Mouse (Mus musculus) heart, embryonic 14.5 days (tissue): ENCODE measurements at regions not wholly inside any gene's neighbourhood (a gene's known extent, or its start where the extent isn't known, plus 50 kb on each side); places are given as distances from the start of the nearest gene placed in this dataset.

Source experiments
- ATAC-seq: fragments of 200-750 bp; cut with Nextera tagmentation; 2 replicates; pipeline ENCODE4 v1.8.0; 2017; ENCODE audit warnings: low read depth, moderate TSS enrichment; ENCODE audit not compliant: insufficient number of reproducible peaks, insufficient read depth, low FRiP score
- H3K27ac ChIP-seq, 2 experiments: fragments of 200-500 bp in 1 of 2; fragments of 300-500 bp in 1 of 2; sonication (generic) in 1 of 2; replicated peaks in 1 of 2; 2 replicates each; pipeline ENCODE4 v1.5.1; 2012 to 2014; ENCODE audit warnings: low read depth in 2 of 2, low read length in 2 of 2, control low read depth in 1 of 2, mild to moderate bottlenecking in 1 of 2, mixed read lengths in 1 of 2; ENCODE audit not compliant: control insufficient read depth in 1 of 2, insufficient read depth in 1 of 2
- H3K27me3 ChIP-seq: fragments of 300-500 bp; sonication (generic); 2 replicates; pipeline ENCODE4 v1.6.1; 2014; ENCODE audit warnings: mild to moderate bottlenecking, low read length, control low read depth; ENCODE audit not compliant: control insufficient read depth, insufficient read depth
- H3K36me3 ChIP-seq: fragments of 300-500 bp; sonication (generic); 2 replicates; pipeline ENCODE4 v1.6.1; 2014; ENCODE audit warnings: mild to moderate bottlenecking, control low read depth, low read length, mixed read lengths; ENCODE audit not compliant: control insufficient read depth, insufficient read depth
- H3K4me1 ChIP-seq, 2 experiments: fragments of 200-500 bp in 1 of 2; fragments of 300-500 bp in 1 of 2; sonication (generic) in 1 of 2; 2 replicates each; pipeline ENCODE4 v1.6.1; 2012 to 2014; ENCODE audit warnings: low read length in 2 of 2, control low read depth in 1 of 2, mixed read lengths in 1 of 2; ENCODE audit not compliant: control insufficient read depth in 2 of 2, insufficient read depth in 2 of 2
- H3K4me2 ChIP-seq: fragments of 300-500 bp; sonication (generic); 2 replicates; pipeline ENCODE4 v1.6.1; 2014; ENCODE audit warnings: mild to moderate bottlenecking, low read length
- H3K4me3 ChIP-seq, 2 experiments: fragments of 200-500 bp in 1 of 2; fragments of 300-500 bp in 1 of 2; sonication (generic) in 1 of 2; 2 replicates each; pipeline ENCODE4 v1.5.1; 2012 to 2014; ENCODE audit warnings: low read length in 2 of 2, mild to moderate bottlenecking in 2 of 2, control low read depth in 1 of 2, low read depth in 1 of 2, moderate library complexity in 1 of 2; ENCODE audit not compliant: control insufficient read depth in 1 of 2, insufficient read depth in 1 of 2
- H3K9ac ChIP-seq: fragments of 300-500 bp; sonication (generic); 2 replicates; pipeline ENCODE4 v1.6.1; 2014; ENCODE audit warnings: mild to moderate bottlenecking, low read length
- H3K9me3 ChIP-seq: fragments of 300-500 bp; sonication (generic); 2 replicates; pipeline ENCODE4 v1.6.1; 2016; ENCODE audit warnings: low read length, control low read depth; ENCODE audit not compliant: control insufficient read depth
- WGBS: fragments of 180-500 bp; shearing (Covaris S2); extraction: QIAGEN DNeasy Blood & Tissue Kit; methylation state at CpG from one replicate; pipeline ENCODE4 v1.1.7; 2014; 5-methylcytosine and 5-hydroxymethylcytosine counted together

DNA sequence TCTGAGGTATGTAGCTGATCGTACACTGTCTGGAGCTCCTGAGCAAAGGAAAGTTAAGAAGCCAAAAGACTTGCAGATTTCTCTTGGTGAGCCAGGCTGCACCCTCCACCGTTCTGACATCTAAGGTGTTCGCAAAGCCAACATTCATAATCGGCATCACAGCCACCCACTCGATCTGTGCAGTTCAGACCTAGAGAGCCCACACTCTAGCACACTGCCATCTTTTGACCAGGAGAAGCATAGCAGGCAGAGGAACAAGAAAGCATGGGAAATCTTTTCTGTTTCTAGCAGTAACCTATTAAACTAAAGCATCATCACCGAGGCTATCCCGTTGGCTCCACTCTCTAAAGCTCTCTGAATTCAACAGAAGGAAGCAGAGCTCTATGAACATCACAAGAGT, 59.2 kb downstream of the Areg start:
- no peak for ATAC-seq
- Histone ChIP-seq H3K4me3 (no peak overlapping the region), H3K9me3 (no peaks in the 10 kb centered on the region), H3K4me1 (peaks cover 10 to 21% of the 10 kb centered on the region in 2 experiments), H3K36me3 (no peaks in the 10 kb centered on the region), H3K27me3 (no peaks in the 10 kb centered on the region), H3K27ac (no peak overlapping the region), H3K4me2 (no peak overlapping the region), H3K9ac (no peak overlapping the region)
- 32% methylated on average over 7 of the region's 7 CpGs for WGBS

GRCm38 (mm10) chr5:91200448-91200847, 61.0 kb downstream of the Areg start:
- H3K36me3 ChIP-seq, result no peaks in the 10 kb centered on the region
- no peak overlapping the region for H3K9ac ChIP-seq
- H3K4me2 ChIP-seq, result peak overlapping the region; percentile 31
- no peaks in the 10 kb centered on the region for H3K9me3 ChIP-seq
- peak; percentile 39; the same call in 1 of the 2 replicates for ATAC-seq
- H3K27me3 ChIP-seq, result no peaks in the 10 kb centered on the region
- peaks cover 10 to 27% of the 10 kb centered on the region in 2 experiments for H3K4me1 ChIP-seq
- H3K27ac ChIP-seq, result peak overlapping the region; percentile 28 to 44; a peak in 1 of 4 replicates
- 5% methylated on average over 5 of the region's 5 CpGs for WGBS
- no peak overlapping the region for H3K4me3 ChIP-seq

DNA sequence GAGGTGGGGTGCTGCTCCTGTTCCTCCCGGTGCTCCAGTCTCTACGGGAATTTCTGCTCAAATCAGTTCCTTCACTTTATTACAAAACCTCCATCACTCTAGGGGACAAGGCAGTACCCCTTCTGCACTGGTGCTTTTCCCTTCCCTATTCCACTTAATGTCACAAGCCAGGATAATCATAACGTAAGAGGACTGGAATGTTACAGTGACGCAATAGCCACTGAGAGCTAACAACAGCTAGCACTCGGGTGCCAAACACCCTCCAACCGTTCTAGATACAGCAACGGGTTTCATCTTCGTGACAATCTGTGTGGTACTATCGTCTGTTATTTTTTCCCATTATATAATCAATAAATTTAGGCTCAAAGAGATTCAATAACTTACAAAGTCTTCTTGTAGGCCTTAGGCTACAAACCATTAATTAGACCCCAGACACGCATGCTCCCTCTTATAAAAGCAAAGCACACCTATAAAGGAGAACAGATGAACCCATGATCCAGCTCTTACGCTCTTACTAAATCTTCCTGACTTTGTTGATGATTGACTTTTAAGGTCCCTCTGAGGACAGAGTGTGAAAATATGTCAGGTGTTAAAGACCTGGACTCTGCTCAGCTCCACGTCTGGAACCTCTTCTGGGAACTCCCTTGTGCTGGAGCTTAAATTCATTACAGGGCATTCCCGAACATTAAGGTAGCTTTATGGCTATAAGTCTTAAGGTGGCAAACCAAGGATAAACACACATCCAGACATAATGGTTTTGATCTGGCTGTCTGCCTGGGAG, 65.0 kb downstream of the Areg start:
- ATAC-seq, result no peak
- H3K4me2 ChIP-seq, result no peak overlapping the region

GRCm38 (mm10) chr5:91205350-91205880, 66.0 kb downstream of the Areg start:
- no peak overlapping the region for H3K4me2 ChIP-seq
- no peak overlapping the region for H3K9ac ChIP-seq
- WGBS, result 64% methylated on average over 3 of the region's 3 CpGs
- H3K36me3 ChIP-seq, result no peaks in the 10 kb centered on the region
- no peak overlapping the region for H3K4me3 ChIP-seq
- peaks cover 14 to 32% of the 10 kb centered on the region in 2 experiments for H3K4me1 ChIP-seq
- H3K27me3 ChIP-seq, result no peaks in the 10 kb centered on the region
- no peaks in the 10 kb centered on the region for H3K9me3 ChIP-seq
- H3K27ac ChIP-seq, result no peak overlapping the region
- ATAC-seq, result no peak

More for the DNA sequence above, 65.0 kb downstream of the Areg start:
- Histone ChIP-seq H3K4me3 (no peak overlapping the region), H3K4me1 (peaks cover 15 to 36% of the 10 kb centered on the region in 2 experiments), H3K9ac (no peak overlapping the region), H3K9me3 (no peaks in the 10 kb centered on the region), H3K27me3 (no peaks in the 10 kb centered on the region), H3K27ac (no peak overlapping the region), H3K36me3 (no peaks in the 10 kb centered on the region)
- 65% methylated on average over 13 of the region's 13 CpGs for WGBS

DNA sequence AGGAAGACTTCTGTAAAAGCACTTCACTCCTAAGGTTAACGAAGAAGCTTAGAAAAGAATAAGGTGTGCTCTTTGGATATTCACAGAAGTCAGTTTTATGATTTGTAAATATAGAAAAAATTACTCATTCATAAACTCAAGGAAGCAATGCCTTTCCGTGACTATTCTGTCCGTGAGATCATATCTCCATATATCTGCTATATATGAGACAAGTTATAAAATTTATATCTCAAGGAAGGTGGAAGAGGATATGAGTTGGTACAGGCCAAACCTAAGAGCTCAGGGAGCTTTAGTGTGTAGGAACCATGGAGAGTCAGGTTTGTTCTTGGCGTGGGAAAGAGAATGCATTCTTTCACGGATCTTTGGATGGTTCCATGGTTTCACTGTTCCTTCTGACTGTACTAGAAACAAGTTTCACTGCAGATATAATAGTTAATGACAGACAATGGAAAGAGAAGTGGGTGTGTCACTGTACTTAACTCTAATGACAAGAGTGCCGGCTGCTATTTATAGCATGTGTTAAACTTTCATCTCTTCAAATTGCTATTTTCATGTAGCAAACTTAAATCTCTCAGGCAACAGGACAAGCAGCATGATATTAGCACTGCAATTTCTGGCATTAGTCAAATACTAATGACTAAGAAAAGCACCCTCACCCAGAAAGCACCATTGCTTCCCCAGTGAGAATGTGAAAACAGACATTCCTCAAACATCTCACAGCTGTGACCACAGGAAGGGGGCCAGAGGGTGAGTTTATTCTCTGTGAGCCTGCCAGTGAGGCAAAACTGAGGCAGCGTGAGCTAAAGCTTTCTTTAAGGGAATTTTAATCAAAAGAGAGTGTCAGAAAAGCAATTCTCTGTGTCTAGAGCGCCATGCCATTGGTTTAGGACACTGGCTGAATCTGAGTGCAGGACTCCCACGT, 67.4 kb downstream of the Areg start:
- 66% methylated on average over 9 of the region's 9 CpGs for WGBS
- H3K9ac ChIP-seq, result no peak overlapping the region
- H3K36me3 ChIP-seq, result no peaks in the 10 kb centered on the region
- H3K4me3 ChIP-seq, result no peak overlapping the region
- no peaks in the 10 kb centered on the region for H3K9me3 ChIP-seq
- peak overlapping the region; percentile 35 to 60; a peak in 3 of 4 replicates for H3K27ac ChIP-seq
- no peaks in the 10 kb centered on the region for H3K27me3 ChIP-seq
- peaks cover 9 to 21% of the 10 kb centered on the region in 2 experiments; a peak in 3 of 4 replicates for H3K4me1 ChIP-seq
- H3K4me2 ChIP-seq, result no peak overlapping the region
- no peak for ATAC-seq

DNA sequence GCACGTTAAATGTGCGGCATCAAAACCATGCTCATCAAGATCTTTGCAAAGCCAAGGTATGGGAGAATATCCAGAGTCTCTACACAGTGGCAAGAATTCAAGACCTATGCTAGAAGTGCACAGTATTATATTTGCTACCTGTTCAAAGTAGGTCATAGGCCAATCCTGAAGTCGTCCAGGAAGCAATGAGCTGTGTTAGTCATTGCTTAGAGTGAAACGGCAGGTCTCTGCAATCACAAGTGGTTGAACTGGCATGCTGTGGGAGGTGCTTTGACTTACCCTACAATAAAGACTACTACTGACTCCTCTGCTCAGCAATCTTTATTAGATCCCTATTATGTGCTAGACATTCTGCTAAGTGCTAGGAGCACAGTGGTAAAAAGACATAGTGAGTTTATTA, 80.8 kb downstream of the Areg start:
- no peak for ATAC-seq
- WGBS, result 81% methylated on average over 4 of the region's 4 CpGs

DNA sequence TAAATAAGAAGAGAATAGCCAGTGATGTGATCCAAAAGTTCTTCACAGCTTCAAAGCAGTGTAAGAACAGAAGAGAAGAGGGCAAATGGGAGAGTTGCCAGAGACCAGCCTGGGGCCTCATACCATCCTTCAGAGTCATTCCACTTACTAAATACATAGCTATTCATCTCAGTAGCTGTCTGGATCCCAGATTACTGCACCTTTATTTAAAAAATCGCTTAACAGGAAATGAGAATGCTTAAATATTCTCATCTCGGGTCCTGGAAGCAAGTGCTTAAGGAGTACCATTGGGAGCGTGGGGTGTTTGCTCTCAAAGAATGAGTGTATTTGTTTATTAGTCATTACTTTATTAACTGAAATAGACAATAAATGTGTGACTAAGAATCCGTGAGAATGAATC, 102.3 kb downstream of the Areg start:
- Histone ChIP-seq H3K36me3 (no peaks in the 10 kb centered on the region), H3K9ac (no peak overlapping the region), H3K9me3 (no peaks in the 10 kb centered on the region), H3K4me2 (no peak overlapping the region), H3K4me1 (peaks cover 0 to 7% of the 10 kb centered on the region in 2 experiments; a peak in 1 of 4 replicates), H3K27me3 (no peaks in the 10 kb centered on the region), H3K27ac (no peak overlapping the region), H3K4me3 (no peak overlapping the region)
- 61% methylated on average over 4 of the region's 4 CpGs for WGBS
- no peak for ATAC-seq

More for the DNA sequence above, 80.8 kb downstream of the Areg start:
- Histone ChIP-seq H3K4me2 (no peak overlapping the region), H3K27ac (no peak overlapping the region), H3K4me3 (no peak overlapping the region), H3K9ac (no peak overlapping the region), H3K27me3 (no peaks in the 10 kb centered on the region), H3K4me1 (no peaks in the 10 kb centered on the region), H3K9me3 (no peaks in the 10 kb centered on the region), H3K36me3 (no peaks in the 10 kb centered on the region)
